ENCODE assay signal across 13 mouse cellular contexts in genomic region chr2:167546447-167547195, GRCm38 (mm10). TPM values are rescaled to one million over a fixed set of nuclear protein-coding genes. Genes with fewer than 3 reads are reported as not detected.
DNase-seq lines count a peak whose midpoint lies in the region; ATAC-seq and TF ChIP-seq lines count a peak whose summit lies in the region.
"Had no signal": no experiment of that assay in that cellular context is flagged by ENCODE, and none has a peak within 500 bp of the region (broad histone marks: within the 10 kb centered on the region; RNA-seq: fewer than 3 reads in every experiment).

No protein-coding gene starts in this region.

- H3K36me3 ChIP-seq in heart, embryonic 16.5 days (ENCODE audit: control insufficient read depth, insufficient read depth): no peaks in the 10 kb centered on the region
- no peaks in the 10 kb centered on the region for H3K36me3 ChIP-seq in lung, postnatal 0 days (ENCODE audit: insufficient read depth, low read length)
- peaks cover 10% of the 10 kb centered on the region; the same call in 1 of the 2 replicates for H3K36me3 ChIP-seq in embryonic facial prominence, embryonic 15.5 days
- H3K36me3 ChIP-seq in limb, embryonic 15.5 days: peaks cover 7% of the 10 kb centered on the region

- intact Hi-C loops in heart, postnatal 36 days (cut with DNase I): loop anchor here (2.0 kb wide), 1 partner anchor 18 kb away; no protein-coding TSS in a partner anchor

- ATAC-seq in heart, embryonic 16.5 days (replicated peaks; ENCODE audit: extremely low read depth, insufficient read depth, low FRiP score): no peak
- no peak for ATAC-seq in lung, postnatal 0 days
- ATAC-seq in embryonic facial prominence, embryonic 15.5 days (ENCODE audit: insufficient number of reproducible peaks, low FRiP score, low TSS enrichment, low read depth): no peak
- no peak for ATAC-seq in limb, embryonic 15.5 days (ENCODE audit: insufficient number of reproducible peaks, low FRiP score, low TSS enrichment, low read depth)

- WGBS in heart, embryonic 16.5 days: 72% methylated on average over 18 of the region's 18 CpGs
- WGBS in lung, postnatal 0 days: 65% methylated on average over 18 of the region's 18 CpGs
- WGBS in lung, adult 2 months: 72% methylated on average over 18 of the region's 18 CpGs
- WGBS in embryonic facial prominence, embryonic 15.5 days: 61% methylated on average over 18 of the region's 18 CpGs
- WGBS in limb, embryonic 15.5 days: 56% methylated on average over 18 of the region's 18 CpGs

- H3K4me3 ChIP-seq in heart, embryonic 16.5 days (ENCODE audit: low read length): no peak overlapping the region
- no peak overlapping the region for H3K4me3 ChIP-seq in lung, postnatal 0 days (ENCODE audit: low read depth, low read length)
- H3K4me3 ChIP-seq in lung, adult 2 months (replicated peaks; ENCODE audit: extremely low read depth, low read depth, low read length): no peak overlapping the region
- H3K4me3 ChIP-seq in embryonic facial prominence, embryonic 15.5 days (replicated peaks): no peak overlapping the region
- H3K4me3 ChIP-seq in limb, embryonic 15.5 days: no peak overlapping the region
- H3K4me3 ChIP-seq: layer of hippocampus, adult 2 months; myocyte had no signal

- no peaks in the 10 kb centered on the region for H3K27me3 ChIP-seq in heart, embryonic 16.5 days (ENCODE audit: control insufficient read depth, insufficient read depth, low read length)
- no peaks in the 10 kb centered on the region for H3K27me3 ChIP-seq in lung, postnatal 0 days (replicated peaks; ENCODE audit: insufficient read depth, low read length)
- no peaks in the 10 kb centered on the region for H3K27me3 ChIP-seq in embryonic facial prominence, embryonic 15.5 days
- H3K27me3 ChIP-seq in limb, embryonic 15.5 days: no peaks in the 10 kb centered on the region
- H3K27me3 ChIP-seq: CH12.LX had no signal

- no peak for TF ChIP-seq EP300 in lung, postnatal 0 days (IDR thresholded peaks at IDR 0.05)

- H3K4me2 ChIP-seq in heart, embryonic 16.5 days (ENCODE audit: low read depth, low read length): no peak overlapping the region
- H3K4me2 ChIP-seq in lung, postnatal 0 days (replicated peaks; ENCODE audit: low read depth, low read length): no peak overlapping the region
- H3K4me2 ChIP-seq in embryonic facial prominence, embryonic 15.5 days (replicated peaks): no peak overlapping the region
- H3K4me2 ChIP-seq in limb, embryonic 15.5 days: no peak overlapping the region

- no peak for DNase-seq in heart, postnatal 36 days
- DNase-seq in lung, postnatal 0 days (ENCODE audit: low spot score): no peak
- no peak for DNase-seq in lung, adult 2 months
- DNase-seq in left cerebral cortex, adult 9 months (ENCODE audit: low spot score in 2 of 2): no peak
- DNase-seq in thymus, postnatal 36 days: no peak
- DNase-seq: cerebellum, adult 9-10 months; thymus, postnatal 4 days had no signal

- TF ChIP-seq CTCF in lung, postnatal 0 days (IDR thresholded peaks at IDR 0.05): no peak
- TF ChIP-seq CTCF in lung, adult 2 months (IDR thresholded peaks at IDR 0.05; ENCODE audit: insufficient read depth, low read length): no peak

- no peak for TF ChIP-seq POLR2A in lung, adult 2 months (IDR thresholded peaks at IDR 0.05; ENCODE audit: borderline replicate concordance, extremely low read depth, low read depth, low read length)

- H3K9me3 ChIP-seq in heart, embryonic 16.5 days (replicated peaks; ENCODE audit: control insufficient read depth, low read length): no peaks in the 10 kb centered on the region
- H3K9me3 ChIP-seq in lung, postnatal 0 days (ENCODE audit: low read length): no peaks in the 10 kb centered on the region
- no peaks in the 10 kb centered on the region for H3K9me3 ChIP-seq in embryonic facial prominence, embryonic 15.5 days (replicated peaks)
- no peaks in the 10 kb centered on the region for H3K9me3 ChIP-seq in limb, embryonic 15.5 days

- peaks cover 23% of the 10 kb centered on the region for H3K4me1 ChIP-seq in heart, embryonic 16.5 days (ENCODE audit: control insufficient read depth, insufficient read depth, low read length)
- peaks cover 28% of the 10 kb centered on the region for H3K4me1 ChIP-seq in lung, postnatal 0 days (ENCODE audit: insufficient read depth, low read depth, low read length)
- peaks cover 20% of the 10 kb centered on the region; the same call in 1 of the 2 replicates for H3K4me1 ChIP-seq in lung, adult 2 months (ENCODE audit: control insufficient read depth, insufficient read depth, low read length)
- H3K4me1 ChIP-seq in embryonic facial prominence, embryonic 15.5 days: peaks cover 41% of the 10 kb centered on the region
- H3K4me1 ChIP-seq in limb, embryonic 15.5 days: peaks cover 51% of the 10 kb centered on the region

- H3K27ac ChIP-seq in heart, embryonic 16.5 days (ENCODE audit: low read length): peak overlapping the region; percentile 49
- peak overlapping the region; percentile 20; the same call in 1 of the 2 replicates for H3K27ac ChIP-seq in lung, postnatal 0 days (ENCODE audit: low read length)
- H3K27ac ChIP-seq in embryonic facial prominence, embryonic 15.5 days (replicated peaks): peak overlapping the region; percentile 85
- peak overlapping the region; percentile 77 for H3K27ac ChIP-seq in limb, embryonic 15.5 days
- H3K27ac ChIP-seq: layer of hippocampus, adult 2 months had no signal

- H3K9ac ChIP-seq in heart, embryonic 16.5 days (ENCODE audit: low read length): no peak overlapping the region
- H3K9ac ChIP-seq in lung, postnatal 0 days (replicated peaks; ENCODE audit: low read depth): no peak overlapping the region
- no peak overlapping the region for H3K9ac ChIP-seq in embryonic facial prominence, embryonic 15.5 days
- no peak overlapping the region for H3K9ac ChIP-seq in limb, embryonic 15.5 days

RNA-seq across cellular contexts. Expression of gene Snai1, which starts 8.6 kb away (rescaled TPM):
- 12.5 and 20.6 TPM in 2 replicates for polyA plus RNA-seq in heart, embryonic 16.5 days (2015; fragmentation: Nextera tagmentation; extraction: Ambion mirVana)
- 1 to 10 TPM; 1.5 to 2.0 TPM for total RNA-seq in heart, postnatal 36 days (2021)
- polyA plus RNA-seq in lung, postnatal 0 days (2015; fragmentation: Nextera tagmentation; extraction: Ambion mirVana): 55.4 and 63.0 TPM in 2 replicates
- polyA plus RNA-seq in lung, adult 2 months (2012; rRNA removed): 70.8 and 85.0 TPM in 2 replicates
- 82.9 and 104 TPM in 2 replicates for polyA plus RNA-seq in embryonic facial prominence, embryonic 15.5 days (2015; fragmentation: Nextera tagmentation; extraction: Ambion mirVana)
- polyA plus RNA-seq in limb, embryonic 15.5 days (2015; fragmentation: Nextera tagmentation; extraction: Ambion mirVana): 52.6 and 61.2 TPM in 2 replicates

RNA-seq across cellular contexts. Expression of gene Spata2, which starts 53.9 kb away (rescaled TPM):
- polyA plus RNA-seq in heart, embryonic 16.5 days (2015; fragmentation: Nextera tagmentation; extraction: Ambion mirVana): 13.4 and 15.8 TPM in 2 replicates
- 10 to 100 TPM; 13.6 to 14.6 TPM for total RNA-seq in heart, postnatal 36 days (2021)
- 8.7 and 8.9 TPM in 2 replicates for polyA plus RNA-seq in lung, postnatal 0 days (2015; fragmentation: Nextera tagmentation; extraction: Ambion mirVana)
- 23.3 and 23.5 TPM in 2 replicates for polyA plus RNA-seq in lung, adult 2 months (2012; rRNA removed)
- polyA plus RNA-seq in embryonic facial prominence, embryonic 15.5 days (2015; fragmentation: Nextera tagmentation; extraction: Ambion mirVana): 14.5 and 16.2 TPM in 2 replicates
- 12.9 and 15.3 TPM in 2 replicates for polyA plus RNA-seq in limb, embryonic 15.5 days (2015; fragmentation: Nextera tagmentation; extraction: Ambion mirVana)

RNA-seq across cellular contexts. Expression of gene Rnf114, which starts 54.2 kb away (rescaled TPM):
- 78.5 and 79.0 TPM in 2 replicates for polyA plus RNA-seq in heart, embryonic 16.5 days (2015; fragmentation: Nextera tagmentation; extraction: Ambion mirVana)
- 10 to 100 TPM; 68.2 to 70.1 TPM for total RNA-seq in heart, postnatal 36 days (2021)
- polyA plus RNA-seq in lung, postnatal 0 days (2015; fragmentation: Nextera tagmentation; extraction: Ambion mirVana): 111 and 119 TPM in 2 replicates
- polyA plus RNA-seq in lung, adult 2 months (2012; rRNA removed): 87.2 and 122 TPM in 2 replicates
- 79.2 and 80.1 TPM in 2 replicates for polyA plus RNA-seq in embryonic facial prominence, embryonic 15.5 days (2015; fragmentation: Nextera tagmentation; extraction: Ambion mirVana)
- polyA plus RNA-seq in limb, embryonic 15.5 days (2015; fragmentation: Nextera tagmentation; extraction: Ambion mirVana): 69.9 and 70.3 TPM in 2 replicates

Comparison
In these comparisons a context has a peak if more than half of its experiments do, and no peak if none do; other contexts are left out.
1. H3K27ac ChIP-seq: peak in every context shown above with its lines; median percentile 85 in embryonic facial prominence, embryonic 15.5 days; 77 in limb, embryonic 15.5 days; 49 in heart, embryonic 16.5 days; 20 in lung, postnatal 0 days.